Mouse (Mus musculus) bone marrow macrophage, adult 2 months (primary cell): ENCODE measurements around the gene Ugt1a1.

ENCODE experiments used
- CTCF ChIP-seq: IDR thresholded peaks from 2 replicates; pipeline ENCODE4 v1.5.1; 2012; ENCODE audit warnings: low read depth, mild to moderate bottlenecking, low read length, moderate library complexity
- POLR2A ChIP-seq: IDR thresholded peaks from 2 replicates; pipeline ENCODE4 v1.6.1; 2012; ENCODE audit warnings: mild to moderate bottlenecking, low read depth, low read length, borderline replicate concordance

GRCm38 (mm10) chr1:88199996-88200395, 11.8 kb upstream of the Ugt1a1 start:
- no peak for TF ChIP-seq CTCF
- no peak for TF ChIP-seq POLR2A
